Comparison of ENCODE assay signal across 14 mouse cellular contexts in the genomic region with DNA sequence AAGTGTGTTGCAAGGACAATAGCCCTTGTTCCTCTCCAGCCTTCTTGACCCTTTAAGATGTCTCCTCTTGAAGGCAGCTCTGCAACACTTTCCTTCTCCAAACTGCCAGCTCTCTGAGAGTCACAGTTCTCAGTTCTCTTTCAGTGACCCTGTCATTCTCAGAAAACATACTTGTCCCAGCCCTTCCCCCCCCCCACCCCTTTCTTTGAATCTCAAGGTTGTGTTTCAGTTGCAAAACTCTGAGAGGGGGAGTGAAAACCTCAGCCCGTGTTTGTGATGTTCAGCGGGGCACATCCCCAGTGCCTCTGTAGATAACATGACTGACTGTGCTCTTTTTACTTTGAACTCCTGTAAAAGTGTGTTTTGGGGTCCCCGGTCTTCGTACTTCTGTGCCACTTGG. TPM values are rescaled to one million over a fixed set of nuclear protein-coding genes. Genes with fewer than 3 reads are reported as not detected.
DNase-seq lines count a peak whose midpoint lies in the region; ATAC-seq and TF ChIP-seq lines count a peak whose summit lies in the region.
"Had no signal": no experiment of that assay in that cellular context is flagged by ENCODE, and none has a peak within 500 bp of the region (broad histone marks: within the 10 kb centered on the region; RNA-seq: fewer than 3 reads in every experiment).

No protein-coding gene starts in this region.

- peaks cover 63% of the 10 kb centered on the region for H3K27me3 ChIP-seq in heart, embryonic 15.5 days
- H3K27me3 ChIP-seq in thymus, adult 2 months (ENCODE audit: control insufficient read depth, insufficient read depth, low read length) = no peaks in the 10 kb centered on the region
- peaks cover 14% of the 10 kb centered on the region for H3K27me3 ChIP-seq in liver, postnatal 0 days (ENCODE audit: insufficient read depth, low read length)

- no peak for DNase-seq in heart, postnatal 4 days
- peak; percentile 28 for DNase-seq in thymus, adult 2 months
- no peak for DNase-seq in thymus, postnatal 10 days (ENCODE audit: low spot score in 2 of 2)
- DNase-seq in liver, postnatal 0 days = no peak
- no peak for DNase-seq in cerebellum, adult 18-20 months
- no peak for DNase-seq in c-Kit-positive CD71-positive TER-119-positive erythroid progenitor cells, embryonic 14.5 days (ENCODE audit: low spot score)
- DNase-seq: adrenal gland, postnatal 25 days; heart, adult 2 months; kidney, postnatal 36 days had no signal

- peak overlapping the region; percentile 60 for H3K4me2 ChIP-seq in heart, embryonic 15.5 days
- peak overlapping the region; percentile 69 for H3K4me2 ChIP-seq in liver, postnatal 0 days (ENCODE audit: low read depth, low read length)

- peak overlapping the region; percentile 45 for H3K4me3 ChIP-seq in heart, embryonic 15.5 days
- H3K4me3 ChIP-seq in thymus, adult 2 months (ENCODE audit: control insufficient read depth, insufficient read depth, low read length) = peak overlapping the region; percentile 76
- H3K4me3 ChIP-seq in liver, postnatal 0 days (ENCODE audit: low read depth, low read length) = peak overlapping the region; percentile 56

- H3K9me3 ChIP-seq in heart, embryonic 15.5 days (replicated peaks) = no peaks in the 10 kb centered on the region
- no peaks in the 10 kb centered on the region for H3K9me3 ChIP-seq in liver, postnatal 0 days (ENCODE audit: low read length)
- H3K9me3 ChIP-seq: embryonic facial prominence, embryonic 13.5 days; limb, embryonic 15.5 days; neural tube, embryonic 13.5 days had no signal

- H3K36me3 ChIP-seq in heart, embryonic 15.5 days = no peaks in the 10 kb centered on the region
- H3K36me3 ChIP-seq in thymus, adult 2 months (ENCODE audit: control insufficient read depth, insufficient read depth, low read length) = peaks cover 6% of the 10 kb centered on the region; the same call in 1 of the 2 replicates
- H3K36me3 ChIP-seq in liver, postnatal 0 days (replicated peaks; ENCODE audit: insufficient read depth, low read length) = peaks cover 6% of the 10 kb centered on the region; the same call in 1 of the 2 replicates
- H3K36me3 ChIP-seq: embryonic facial prominence, embryonic 13.5 days; limb, embryonic 15.5 days; neural tube, embryonic 13.5 days had no signal

- no peak overlapping the region for H3K27ac ChIP-seq in heart, embryonic 15.5 days
- H3K27ac ChIP-seq in thymus, adult 2 months (ENCODE audit: control insufficient read depth, insufficient read depth, low read length) = peak overlapping the region; percentile 59
- peak overlapping the region; percentile 73; the same call in 1 of the 2 replicates for H3K27ac ChIP-seq in liver, postnatal 0 days (ENCODE audit: low read depth)
- H3K27ac ChIP-seq: embryonic facial prominence, embryonic 13.5 days; heart, adult 2 months; limb, embryonic 15.5 days; neural tube, embryonic 13.5 days had no signal

- H3K4me1 ChIP-seq in heart, embryonic 15.5 days (replicated peaks) = peaks cover 6% of the 10 kb centered on the region
- H3K4me1 ChIP-seq in thymus, adult 2 months (replicated peaks; ENCODE audit: control insufficient read depth, insufficient read depth, low read length) = peaks cover 37% of the 10 kb centered on the region
- H3K4me1 ChIP-seq in liver, postnatal 0 days (ENCODE audit: insufficient read depth) = peaks cover 27% of the 10 kb centered on the region

- TF ChIP-seq POLR2A in thymus, adult 2 months (IDR thresholded peaks at IDR 0.05; ENCODE audit: control insufficient read depth, extremely low read depth, insufficient read depth, low read length, poor library complexity) = no peak

- no peak for TF ChIP-seq CTCF in thymus, adult 2 months (IDR thresholded peaks at IDR 0.05; ENCODE audit: borderline replicate concordance, control insufficient read depth, extremely low read depth, insufficient read depth, low read length, poor library complexity)
- TF ChIP-seq CTCF in liver, postnatal 0 days (IDR thresholded peaks at IDR 0.05; ENCODE audit: low read depth) = no peak

- ATAC-seq in heart, embryonic 15.5 days (replicated peaks; ENCODE audit: insufficient number of reproducible peaks, insufficient read depth, low FRiP score, low read depth) = no peak
- peak; percentile 23; the same call in 1 of the 2 replicates for ATAC-seq in liver, postnatal 0 days
- no peak for ATAC-seq in erythroblast, adult 5-6 weeks (replicated peaks; ENCODE audit: low FRiP score, poor library complexity, severe bottlenecking)

- no peak overlapping the region for H3K9ac ChIP-seq in heart, embryonic 15.5 days
- no peak overlapping the region for H3K9ac ChIP-seq in liver, postnatal 0 days (replicated peaks)
- H3K9ac ChIP-seq: limb, embryonic 15.5 days had no signal

- no peak for TF ChIP-seq EP300 in liver, postnatal 0 days (IDR thresholded peaks at IDR 0.05; ENCODE audit: low read depth)

- 53% methylated on average over 4 of the region's 4 CpGs for WGBS in heart, embryonic 15.5 days
- under 1% methylated on average over 4 of the region's 4 CpGs for WGBS in thymus, adult 2 months
- 23% methylated on average over 4 of the region's 4 CpGs for WGBS in liver, postnatal 0 days (ENCODE audit: insufficient replicate concordance)

RNA-seq across cellular contexts. Expression of a gene that starts 0.9 kb away (rescaled TPM):
- 0.84 and 1.7 TPM in 2 replicates for polyA plus RNA-seq in heart, embryonic 15.5 days (2015; fragmentation: Nextera tagmentation; extraction: Ambion mirVana)
- total RNA-seq in heart, postnatal 4 days (2021) = 1 to 10 TPM; 1.0 to 1.2 TPM
- 23.9 and 36.8 TPM in 2 replicates for polyA plus RNA-seq in thymus, adult 2 months (2012; rRNA removed)
- 2.4 and 2.7 TPM in 2 replicates for polyA plus RNA-seq in liver, postnatal 0 days (2015; fragmentation: Nextera tagmentation; extraction: Ambion mirVana)
- 4.6 and 4.8 TPM in 2 replicates for total RNA-seq in erythroblast, adult 5-6 weeks (2015; ENCODE audit: low replicate concordance)
- total RNA-seq in erythroblast, adult 5-6 weeks (2017; ENCODE audit: low replicate concordance) = 5.0 and 8.8 TPM in 2 replicates

RNA-seq across cellular contexts. Expression of a gene that starts 50.8 kb away (rescaled TPM):
- 0.09 and 0.30 TPM in 2 replicates for polyA plus RNA-seq in heart, embryonic 15.5 days (2015; fragmentation: Nextera tagmentation; extraction: Ambion mirVana)
- under 1 TPM; 0.24 to 0.50 TPM for total RNA-seq in heart, postnatal 4 days (2021)
- 0.62 and 1.2 TPM in 2 replicates for polyA plus RNA-seq in thymus, adult 2 months (2012; rRNA removed)
- not detected in 2 replicates for polyA plus RNA-seq in liver, postnatal 0 days (2015; fragmentation: Nextera tagmentation; extraction: Ambion mirVana)
- total RNA-seq in erythroblast, adult 5-6 weeks (2015; ENCODE audit: low replicate concordance) = not detected in 2 replicates
- total RNA-seq in erythroblast, adult 5-6 weeks (2017; ENCODE audit: low replicate concordance) = not detected in 2 replicates
- polyA plus RNA-seq: neural tube, embryonic 13.5 days had no signal
